Mouse (Mus musculus) myocyte (in vitro differentiated cells): ENCODE measurements around the gene Zbtb32. TPM values are rescaled to one million over a fixed set of nuclear protein-coding genes. Genes with fewer than 3 reads are reported as not detected.

ENCODE experiments used
- H3K27me3 ChIP-seq: one replicate; pipeline ENCODE4 v1.6.1; 2011; ENCODE audit not compliant: control insufficient read depth, insufficient read depth, insufficient read length
- H3K36me3 ChIP-seq: one replicate; pipeline ENCODE4 v1.6.1; 2011; ENCODE audit not compliant: control insufficient read depth, insufficient read depth
- H3K4me2 ChIP-seq: one replicate; pipeline ENCODE4 v1.6.1; 2011; ENCODE audit warnings: low read depth, control low read depth
- H3K4me3 ChIP-seq: one replicate; pipeline ENCODE4 v1.5.1; 2011; ENCODE audit warnings: mild to moderate bottlenecking, control low read depth, moderate library complexity
- H3K79me2 ChIP-seq: one replicate; pipeline ENCODE4 v1.6.1; 2011; ENCODE audit not compliant: control insufficient read depth, insufficient read depth
- H3ac ChIP-seq: one replicate; pipeline ENCODE4 v1.6.1; 2011; ENCODE audit not compliant: control insufficient read depth, insufficient read length
- CEBPB ChIP-seq: IDR thresholded peaks from 2 replicates; pipeline ENCODE4 v1.6.1; 2011; ENCODE audit warnings: mild to moderate bottlenecking, moderate library complexity; ENCODE audit not compliant: poor library complexity, insufficient read depth, severe bottlenecking
- E2F4 ChIP-seq: IDR thresholded peaks from one replicate; pipeline ENCODE4 v1.6.1; 2011; ENCODE audit warnings: mild to moderate bottlenecking, control low read depth, moderate library complexity; ENCODE audit not compliant: insufficient read depth
- MAX ChIP-seq: IDR thresholded peaks from one replicate; pipeline ENCODE4 v1.6.1; 2011; ENCODE audit warnings: low read depth, mild to moderate bottlenecking, control low read depth
- MYOD1 ChIP-seq, 3 experiments: IDR thresholded peaks; one replicate each; pipeline ENCODE4 v1.6.1; 2011; ENCODE audit warnings: control low read depth in 2 of 3, low read depth in 2 of 3, mild to moderate bottlenecking in 2 of 3, moderate library complexity in 1 of 3; ENCODE audit not compliant: insufficient read length in 2 of 3, control insufficient read depth in 1 of 3
- MYOG ChIP-seq, 3 experiments: IDR thresholded peaks; one replicate each; pipeline ENCODE4 v1.6.1; 2011; ENCODE audit warnings: control low read depth in 2 of 3, low read depth in 2 of 3, mild to moderate bottlenecking in 2 of 3; ENCODE audit not compliant: insufficient read length in 2 of 3, control insufficient read depth in 1 of 3, insufficient read depth in 1 of 3
- POLR2A ChIP-seq: IDR thresholded peaks from one replicate; pipeline ENCODE4 v1.6.1; 2011; ENCODE audit warnings: low read depth, mild to moderate bottlenecking, control low read depth, moderate library complexity; ENCODE audit not compliant: insufficient read length
- POLR2AphosphoS2 ChIP-seq: IDR thresholded peaks from one replicate; pipeline ENCODE4 v1.6.1; 2011; ENCODE audit warnings: low read depth, control low read depth; ENCODE audit not compliant: insufficient read length
- REST ChIP-seq: IDR thresholded peaks from one replicate; pipeline ENCODE4 v1.6.1; 2011; ENCODE audit warnings: mild to moderate bottlenecking, control low read depth, moderate library complexity; ENCODE audit not compliant: insufficient read depth, insufficient read length
- SRF ChIP-seq: IDR thresholded peaks from one replicate; pipeline ENCODE4 v1.6.1; 2011; ENCODE audit warnings: low read depth; ENCODE audit not compliant: control insufficient read depth, insufficient read length
- TCF12 ChIP-seq: IDR thresholded peaks from one replicate; pipeline ENCODE4 v1.6.1; 2011; ENCODE audit warnings: mild to moderate bottlenecking, control low read depth; ENCODE audit not compliant: poor library complexity, insufficient read depth, severe bottlenecking
- TCF3 ChIP-seq: IDR thresholded peaks from one replicate; pipeline ENCODE4 v1.6.1; 2011; ENCODE audit warnings: low read depth, control low read depth; ENCODE audit not compliant: insufficient read length
- USF1 ChIP-seq: IDR thresholded peaks from one replicate; pipeline ENCODE4 v1.6.1; 2011; ENCODE audit warnings: low read depth, mild to moderate bottlenecking, control low read depth, moderate library complexity
- polyA plus RNA-seq: library from polyadenylated mRNA; unstranded; fragments of >200 nt; fragmentation: generic; extraction: Trizol; gene quantifications from one replicate; pipeline ENCODE4 v1.2.1, GENCODE M21; 2012; ENCODE audit warnings: missing spikeins

Gene Zbtb32
- polyA plus RNA-seq, 1 experiment: 0.11 TPM

DNA sequence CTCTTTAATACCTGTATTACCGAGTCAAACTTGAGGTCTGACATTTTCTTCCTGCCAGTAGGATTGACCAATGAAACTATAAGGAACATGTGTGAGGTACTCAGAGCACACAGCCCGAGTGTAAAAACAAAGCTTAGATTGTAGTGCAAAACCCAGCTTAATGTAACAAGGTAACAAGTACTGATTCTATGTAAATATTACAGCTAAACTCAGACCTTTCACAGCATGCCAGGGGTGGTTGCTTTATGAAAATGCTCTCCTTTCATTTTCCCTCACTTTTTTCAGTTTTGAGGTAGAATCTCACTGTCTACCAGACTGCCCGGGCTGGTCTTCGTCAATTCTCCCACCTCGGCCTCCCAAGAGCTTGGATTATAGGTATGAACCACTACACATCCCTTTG is 2.6 kb downstream of the Zbtb32 start:
- Histone ChIP-seq H3K4me2 (no peak overlapping the region), H3ac (no peak overlapping the region), H3K79me2 (no peaks in the 10 kb centered on the region), H3K27me3 (peaks cover 55% of the 10 kb centered on the region), H3K4me3 (no peak overlapping the region), H3K36me3 (no peaks in the 10 kb centered on the region)
- TF ChIP-seq E2F4: no peak
- TF ChIP-seq MYOD1 (IDR thresholded peaks at IDR 0.05; ENCODE audit: control insufficient read depth in 1 of 3, insufficient read length in 2 of 3, low read depth in 2 of 3): no peak
- no peak for TF ChIP-seq POLR2AphosphoS2
- no peak for TF ChIP-seq REST
- TF ChIP-seq MAX: no peak
- no peak for TF ChIP-seq TCF12
- TF ChIP-seq TCF3: no peak
- no peak for TF ChIP-seq MYOG (IDR thresholded peaks at IDR 0.05; ENCODE audit: control insufficient read depth in 1 of 3, insufficient read depth in 1 of 3, insufficient read length in 2 of 3, low read depth in 2 of 3)
- TF ChIP-seq USF1: no peak
- TF ChIP-seq POLR2A: no peak

DNA sequence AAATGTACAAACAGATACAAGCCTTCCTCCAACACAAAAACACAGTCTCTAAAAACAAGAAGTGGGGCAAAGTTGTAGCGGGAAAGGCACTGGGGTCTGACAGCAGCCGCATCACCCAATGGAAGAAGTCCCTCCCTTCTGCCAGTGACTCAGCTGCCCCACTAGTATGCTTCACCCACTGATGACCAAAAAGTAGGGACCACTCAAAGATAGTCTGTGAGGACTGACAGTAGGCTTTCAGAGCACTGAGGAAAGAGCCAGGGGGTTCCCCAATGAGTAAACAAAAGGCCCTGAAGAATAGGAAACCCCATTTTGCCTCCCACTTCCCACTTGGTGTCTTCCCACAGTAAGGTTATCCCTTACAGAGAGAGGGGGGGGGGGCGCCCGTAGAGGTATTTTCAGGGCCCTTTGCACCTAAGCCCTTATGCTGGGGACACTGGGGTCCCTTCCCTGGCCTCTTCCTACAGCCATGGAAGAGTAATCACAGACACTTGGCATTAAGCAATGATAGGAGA is 4.1 kb downstream of the Zbtb32 start:
- H3K4me3 ChIP-seq: no peak overlapping the region
- H3K4me2 ChIP-seq: no peak overlapping the region
- no peaks in the 10 kb centered on the region for H3K79me2 ChIP-seq
- peaks cover 45% of the 10 kb centered on the region for H3K27me3 ChIP-seq
- TF ChIP-seq TCF12 (no peak), TCF3 (no peak), MAX (no peak), MYOG (IDR thresholded peaks at IDR 0.05; ENCODE audit: control insufficient read depth in 1 of 3, insufficient read depth in 1 of 3, insufficient read length in 2 of 3, low read depth in 2 of 3) (no peak), USF1 (no peak), POLR2A (no peak), MYOD1 (IDR thresholded peaks at IDR 0.05; ENCODE audit: control insufficient read depth in 1 of 3, insufficient read length in 2 of 3, low read depth in 2 of 3) (no peak), REST (no peak), E2F4 (no peak)
- H3ac ChIP-seq: no peak overlapping the region
- no peaks in the 10 kb centered on the region for H3K36me3 ChIP-seq

DNA sequence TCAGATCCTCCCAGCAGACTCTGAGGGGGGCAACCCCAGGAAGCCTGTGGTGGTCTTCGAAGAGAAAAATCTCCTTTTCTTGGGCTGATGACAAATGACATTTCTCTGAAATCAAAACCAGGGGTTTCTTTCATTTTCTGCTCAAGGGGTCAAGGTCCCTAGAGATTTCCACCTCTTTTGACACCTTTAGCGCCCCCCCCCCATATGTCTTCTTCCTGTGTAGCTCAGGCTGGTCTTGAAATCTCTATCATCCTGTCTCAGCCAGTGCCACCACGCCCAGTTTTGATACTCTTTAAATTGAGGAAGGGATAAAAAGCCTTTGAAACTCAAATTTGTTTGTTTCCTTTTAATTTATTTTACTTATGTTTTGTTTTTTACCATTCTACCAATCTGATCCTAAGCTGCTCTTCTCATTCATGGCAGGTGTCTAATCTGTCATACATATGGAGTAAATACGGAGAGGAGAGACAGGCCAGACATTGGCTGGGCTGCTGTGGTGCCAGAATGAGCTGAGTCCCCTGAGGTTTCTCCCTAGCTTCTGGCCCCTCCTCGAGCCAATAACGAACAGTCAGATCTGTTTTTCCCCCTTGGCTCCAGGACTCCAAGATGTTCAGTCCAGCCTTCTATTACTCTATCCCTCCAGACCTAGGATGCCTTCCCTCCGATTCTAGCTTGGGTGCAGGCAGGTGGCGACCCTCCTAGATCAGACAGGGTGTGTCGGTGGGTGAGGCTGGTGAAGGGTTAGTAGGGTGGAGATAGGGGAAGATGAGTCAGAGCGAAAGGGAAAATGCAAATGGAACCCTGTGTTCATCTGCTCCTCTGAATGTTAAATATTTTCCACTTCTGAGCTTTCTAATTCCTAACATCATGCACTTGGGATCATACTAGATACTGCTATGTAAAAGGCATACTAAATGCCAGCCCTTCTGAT is 4.9 kb downstream of the Zbtb32 start:
- H3K27me3 ChIP-seq: peaks cover 43% of the 10 kb centered on the region
- no peak overlapping the region for H3K4me3 ChIP-seq
- H3K79me2 ChIP-seq: no peaks in the 10 kb centered on the region
- no peak for TF ChIP-seq MYOD1 (IDR thresholded peaks at IDR 0.05; ENCODE audit: control insufficient read depth in 1 of 3, insufficient read length in 2 of 3, low read depth in 2 of 3)
- no peak for TF ChIP-seq TCF3
- no peak for TF ChIP-seq MAX
- TF ChIP-seq SRF: no peak
- TF ChIP-seq USF1: no peak
- no peak for TF ChIP-seq E2F4
- no peak for TF ChIP-seq POLR2A
- TF ChIP-seq CEBPB: no peak
- TF ChIP-seq TCF12: no peak
- no peak for TF ChIP-seq REST
- TF ChIP-seq MYOG (IDR thresholded peaks at IDR 0.05; ENCODE audit: control insufficient read depth in 1 of 3, insufficient read depth in 1 of 3, insufficient read length in 2 of 3, low read depth in 2 of 3): no peak
- TF ChIP-seq POLR2AphosphoS2: no peak
- no peaks in the 10 kb centered on the region for H3K36me3 ChIP-seq
- no peak overlapping the region for H3ac ChIP-seq
- H3K4me2 ChIP-seq: no peak overlapping the region

DNA sequence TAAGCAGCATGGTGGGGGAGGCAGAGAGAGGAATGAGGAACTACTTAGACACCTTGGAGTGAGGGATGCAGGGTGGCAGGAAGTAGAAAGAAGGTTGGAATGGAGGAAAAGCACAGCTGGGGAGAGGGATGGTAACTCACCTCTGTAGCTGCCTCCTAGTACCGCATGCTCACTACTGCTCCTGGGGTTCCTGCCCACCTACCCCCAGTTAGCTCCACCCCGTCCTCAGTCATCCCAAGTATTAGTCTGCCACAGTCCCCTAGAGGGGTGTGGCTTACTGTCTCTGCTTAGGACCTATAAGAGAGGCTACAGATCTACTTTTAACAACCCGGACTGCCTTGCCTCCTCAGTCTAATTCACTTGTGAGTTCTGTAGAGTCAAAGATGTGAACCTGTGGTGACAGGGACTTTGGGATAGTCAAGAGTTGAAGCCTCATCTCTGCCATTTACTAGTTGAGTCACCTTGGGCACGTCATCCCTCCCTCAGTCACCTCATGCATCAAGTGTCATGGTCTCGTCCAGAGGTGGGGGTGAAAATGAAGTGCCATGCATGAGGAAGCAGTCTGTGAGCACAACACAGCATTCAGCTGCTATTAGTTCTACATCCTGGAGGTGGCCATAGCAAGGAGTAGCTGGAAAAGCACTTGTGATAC is 5.8 kb downstream of the Zbtb32 start:
- TF ChIP-seq TCF3: no peak
- TF ChIP-seq POLR2AphosphoS2: peak; percentile 6
- no peak for TF ChIP-seq MAX
- TF ChIP-seq TCF12: no peak
- no peak for TF ChIP-seq MYOG (IDR thresholded peaks at IDR 0.05; ENCODE audit: control insufficient read depth in 1 of 3, insufficient read depth in 1 of 3, insufficient read length in 2 of 3, low read depth in 2 of 3)
- Histone ChIP-seq H3K79me2 (peaks cover 4% of the 10 kb centered on the region), H3K4me2 (no peak overlapping the region), H3ac (no peak overlapping the region), H3K4me3 (no peak overlapping the region), H3K36me3 (no peaks in the 10 kb centered on the region), H3K27me3 (peaks cover 33% of the 10 kb centered on the region)
